Mouse (Mus musculus) ovary, postnatal 10 days (tissue): ENCODE measurements around the gene Rmnd5b.
"Not testable (repeated sequence)": the region's sequence is repeated elsewhere in the genome, so short reads cannot be mapped to it uniquely, and the experiment has no call there.

Source experiments
- DNase-seq: peaks from one replicate; pipeline ENCODE4 v3.0.0; 2022; ENCODE audit warnings: low spot score

Gene Rmnd5b

GRCm38 (mm10) chr11:51621776-51622175 lies 13.9 kb downstream of the Rmnd5b start:
- DNase-seq, result no peak

- DNase-seq, result no peak
Measured at GRCm38 (mm10) chr11:51620084-51620483, 15.6 kb downstream of the Rmnd5b start.

DNA sequence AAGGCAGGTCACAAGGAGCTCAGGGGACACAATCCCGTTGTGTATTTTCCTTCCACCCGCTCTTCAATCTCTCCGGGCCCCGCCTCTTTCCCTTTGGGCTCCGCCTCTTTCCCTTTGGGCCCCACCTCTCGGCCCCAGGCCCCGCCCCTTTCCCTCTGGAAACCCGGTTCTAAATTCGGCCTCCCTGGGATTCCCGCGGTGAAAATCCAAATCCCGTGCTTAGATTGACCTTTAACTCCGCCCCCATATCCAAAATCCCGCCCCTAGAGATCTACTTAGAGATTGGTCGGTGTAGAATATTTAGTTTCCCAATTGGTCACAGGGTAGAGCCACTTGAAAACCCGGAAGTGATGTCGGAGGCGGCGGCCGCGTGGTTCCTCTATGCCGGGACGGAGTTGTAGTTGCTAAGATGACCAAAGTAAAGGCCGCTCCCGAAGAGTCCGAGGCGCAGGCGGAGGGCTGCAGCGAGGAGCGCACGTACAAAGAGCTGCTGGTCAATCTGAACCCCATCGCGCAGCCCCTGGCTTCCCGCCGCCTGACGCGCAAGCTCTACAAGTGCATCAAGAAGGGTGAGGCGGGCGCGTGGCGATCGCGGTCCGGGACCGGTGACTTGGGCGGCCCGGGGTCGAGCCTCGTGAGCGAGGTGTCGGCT lies 16.2 kb downstream of the Rmnd5b start, which contains the start of gene Nhp2:
Gene Nhp2, plus strand, starts transcription at position 327 of the 652 bp plus-strand sequence.
- peak; percentile 78 for DNase-seq

DNA sequence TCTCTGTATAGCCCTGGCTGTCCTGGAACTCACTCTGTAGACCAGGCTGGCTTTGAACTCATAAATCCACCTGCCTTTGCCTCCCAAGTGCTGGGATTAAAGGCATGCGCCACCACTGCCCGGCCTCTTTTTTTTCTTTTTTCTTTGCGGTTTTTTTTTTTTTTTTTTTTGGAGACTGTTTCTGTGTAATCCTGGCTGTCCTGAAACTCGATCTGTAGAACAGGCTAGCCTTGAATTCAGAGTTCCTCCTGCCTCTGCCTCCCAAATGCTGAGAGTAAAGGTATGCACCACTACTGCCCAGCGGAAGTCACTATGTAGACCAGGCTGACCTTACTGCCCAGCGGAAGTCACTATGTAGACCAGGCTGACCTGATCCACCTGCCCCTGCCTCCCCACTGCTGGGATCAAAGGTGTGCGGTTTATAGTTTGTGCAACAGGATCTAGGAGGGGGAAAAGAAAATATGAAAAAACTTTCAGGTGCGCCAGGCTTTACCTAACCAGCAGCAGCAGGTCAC lies 16.7 kb downstream of the Rmnd5b start:
- DNase-seq, result no peak

- DNase-seq, result no peak
Measured at GRCm38 (mm10) chr11:51617693-51618092, 18.0 kb downstream of the Rmnd5b start.

- DNase-seq, result not testable (repeated sequence)
Measured at GRCm38 (mm10) chr11:51616113-51616512, 19.6 kb downstream of the Rmnd5b start.

- DNase-seq, result peak; percentile 50
Measured at GRCm38 (mm10) chr11:51615601-51616000, 20.1 kb downstream of the Rmnd5b start.

- DNase-seq, result no peak
Measured at GRCm38 (mm10) chr11:51615129-51615528, 20.6 kb downstream of the Rmnd5b start.

- DNase-seq, result no peak
Measured at GRCm38 (mm10) chr11:51614256-51614655, 21.4 kb downstream of the Rmnd5b start.

GRCm38 (mm10) chr11:51609940-51610339 lies 25.8 kb downstream of the Rmnd5b start:
- DNase-seq, result not testable (repeated sequence)

GRCm38 (mm10) chr11:51609266-51609909 lies 26.3 kb downstream of the Rmnd5b start:
- no peak for DNase-seq

DNA sequence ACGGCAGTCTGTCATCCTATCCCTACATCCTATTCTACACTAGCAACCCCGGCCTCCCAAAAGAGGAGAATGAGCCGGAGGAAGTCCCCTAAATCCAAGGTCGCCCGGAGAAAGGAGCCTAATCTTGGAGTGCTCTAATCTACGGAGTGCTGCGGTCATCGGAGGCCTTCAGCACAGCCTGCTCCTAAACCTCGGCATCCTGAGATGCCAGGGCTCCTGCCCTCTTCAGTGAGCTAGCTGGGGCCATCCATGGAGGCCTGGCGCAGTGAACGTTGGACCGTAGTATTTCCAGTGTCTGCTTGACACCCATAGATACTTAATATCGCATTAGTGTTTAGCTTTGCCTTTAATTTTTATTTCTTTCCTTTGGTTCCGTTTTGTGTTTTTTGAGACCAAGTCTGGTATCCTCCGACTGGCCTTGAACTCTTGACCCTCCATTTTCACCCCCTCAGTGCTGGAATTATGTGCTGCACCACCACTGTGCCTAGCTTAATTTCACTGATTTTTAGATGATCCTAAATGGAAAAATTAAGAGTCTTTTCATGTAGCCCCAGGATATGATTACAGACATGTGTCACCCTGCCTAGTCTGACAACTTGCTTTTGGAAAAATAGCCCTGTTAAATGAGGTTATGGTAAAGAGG lies 28.5 kb downstream of the Rmnd5b start:
- no peak for DNase-seq

DNA sequence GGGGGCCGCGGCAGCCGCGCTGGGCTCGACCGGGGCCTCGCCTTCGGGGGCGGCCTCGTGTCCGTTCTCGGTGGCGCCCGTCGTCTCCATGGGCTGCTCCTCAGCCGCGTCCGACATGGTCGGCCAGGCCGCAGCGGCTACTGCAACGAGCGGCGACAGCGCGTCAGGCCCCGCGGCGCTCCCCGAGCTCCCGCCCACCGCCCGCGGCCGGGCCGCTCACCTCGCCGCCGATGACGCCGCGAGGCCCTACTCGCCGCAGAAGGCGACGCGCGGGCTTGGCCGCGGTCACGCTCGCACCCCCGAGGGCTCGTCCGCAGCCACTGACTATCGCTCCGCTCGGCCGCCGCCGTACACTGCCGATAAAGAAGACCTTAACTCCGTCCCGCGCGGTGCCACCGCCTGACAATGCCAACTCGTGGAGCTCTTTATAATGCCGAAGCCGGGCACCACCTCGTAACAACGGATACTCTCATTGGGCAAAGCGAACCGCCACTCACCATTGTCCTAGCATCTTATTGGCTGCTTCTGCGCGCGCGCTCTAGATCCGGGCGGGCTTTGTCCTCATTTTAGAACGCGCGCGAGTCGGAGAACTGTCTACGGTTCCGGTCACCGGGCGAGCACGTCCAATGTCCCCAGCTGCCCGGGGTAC lies 29.1 kb downstream of the Rmnd5b start, which contains the start of gene Hnrnpab:
Gene Hnrnpab, minus strand, starts transcription at position 401 of the 649 bp plus-strand sequence.
- DNase-seq, result peak; percentile 96

DNA sequence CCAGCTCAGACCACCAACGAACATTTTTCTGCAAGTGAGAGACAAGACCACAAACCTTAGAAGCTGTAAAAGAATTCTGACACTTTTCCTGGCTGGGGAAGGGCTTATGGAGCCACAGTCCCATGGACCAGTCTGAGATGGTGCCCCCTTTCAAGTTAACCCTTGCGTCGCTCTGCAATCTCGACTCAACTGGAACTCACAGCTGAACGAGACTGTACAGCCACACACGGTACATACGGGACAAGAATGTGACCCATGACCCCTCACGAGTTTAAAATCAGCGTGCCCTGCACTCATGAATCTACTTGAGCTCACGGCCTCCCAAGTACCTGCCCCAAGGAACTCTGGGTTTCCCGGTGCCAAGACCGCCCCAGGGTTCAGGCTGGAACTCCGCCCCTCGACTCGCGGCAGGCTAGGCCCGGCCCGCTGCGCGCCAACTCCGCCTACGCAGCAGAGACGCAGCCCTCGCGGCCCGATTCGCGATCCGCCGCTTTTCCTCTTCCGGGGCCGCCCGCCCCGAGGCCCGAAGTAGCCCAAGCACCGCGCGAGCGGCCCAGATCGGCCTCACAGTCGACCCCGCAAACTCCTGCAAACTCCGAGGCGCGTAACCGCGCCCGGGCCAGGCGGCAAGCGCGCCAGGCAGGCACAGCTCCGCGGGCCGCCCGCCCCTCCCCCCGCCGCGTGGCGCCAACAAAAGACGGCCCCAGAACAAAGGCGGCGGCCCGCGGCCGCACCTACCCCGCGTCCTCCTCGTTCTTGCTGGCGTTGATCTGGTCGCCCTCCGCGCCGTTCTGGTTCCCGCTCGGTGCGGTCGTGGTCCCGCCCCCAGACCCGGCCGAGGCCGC lies 29.9 kb downstream of the Rmnd5b start:
- peak; percentile 77 for DNase-seq

DNA sequence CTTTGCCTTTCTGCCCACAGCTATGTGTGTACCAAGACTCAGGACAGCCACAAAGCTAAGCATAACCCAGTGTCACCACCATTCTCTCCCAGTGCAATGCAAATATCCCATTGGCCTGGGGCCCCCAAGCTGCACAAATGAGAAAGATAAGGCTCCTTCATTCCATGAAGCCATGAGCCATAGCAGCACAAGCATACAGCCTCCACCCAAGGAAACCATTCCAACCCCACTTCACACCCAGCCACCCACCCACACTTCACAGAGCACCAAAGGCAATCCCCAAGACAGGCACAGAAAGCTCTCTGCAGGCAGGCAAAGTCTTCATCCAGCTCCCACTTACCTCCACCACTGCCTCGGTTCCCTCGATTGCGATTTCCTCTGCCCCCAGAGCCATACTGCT lies 33.4 kb downstream of the Rmnd5b start:
- no peak for DNase-seq

GRCm38 (mm10) chr11:51597553-51597952 lies 38.1 kb downstream of the Rmnd5b start:
- no peak for DNase-seq

DNA sequence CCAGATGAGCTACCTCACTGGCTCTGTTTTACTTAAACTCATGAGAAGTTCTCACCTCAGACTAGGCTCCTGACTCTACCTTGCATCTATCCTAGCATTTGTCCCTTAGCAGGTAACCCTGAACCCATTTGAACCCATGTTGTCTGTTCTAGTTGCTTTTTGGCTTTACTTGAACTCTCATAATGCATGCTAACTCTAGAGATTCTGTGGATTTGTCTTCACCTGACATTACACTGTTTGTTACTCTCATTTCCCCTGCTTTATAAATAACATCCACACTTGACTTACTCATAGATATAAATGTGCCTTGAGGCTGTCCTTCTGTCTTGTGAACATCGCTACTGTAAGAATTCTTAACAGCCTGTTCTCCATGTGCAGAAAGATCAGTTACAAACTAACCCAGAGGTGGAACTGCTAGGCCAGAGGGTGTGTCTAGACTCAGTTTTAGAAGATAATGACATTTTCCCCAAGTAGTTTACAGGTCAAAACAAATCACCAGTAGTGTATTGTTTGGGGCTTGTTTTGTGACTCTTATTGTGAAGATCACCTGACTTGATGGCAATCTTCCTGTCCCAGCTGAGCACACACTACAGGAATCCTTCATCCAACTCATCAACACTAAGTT lies 40.1 kb downstream of the Rmnd5b start:
- no peak for DNase-seq

DNA sequence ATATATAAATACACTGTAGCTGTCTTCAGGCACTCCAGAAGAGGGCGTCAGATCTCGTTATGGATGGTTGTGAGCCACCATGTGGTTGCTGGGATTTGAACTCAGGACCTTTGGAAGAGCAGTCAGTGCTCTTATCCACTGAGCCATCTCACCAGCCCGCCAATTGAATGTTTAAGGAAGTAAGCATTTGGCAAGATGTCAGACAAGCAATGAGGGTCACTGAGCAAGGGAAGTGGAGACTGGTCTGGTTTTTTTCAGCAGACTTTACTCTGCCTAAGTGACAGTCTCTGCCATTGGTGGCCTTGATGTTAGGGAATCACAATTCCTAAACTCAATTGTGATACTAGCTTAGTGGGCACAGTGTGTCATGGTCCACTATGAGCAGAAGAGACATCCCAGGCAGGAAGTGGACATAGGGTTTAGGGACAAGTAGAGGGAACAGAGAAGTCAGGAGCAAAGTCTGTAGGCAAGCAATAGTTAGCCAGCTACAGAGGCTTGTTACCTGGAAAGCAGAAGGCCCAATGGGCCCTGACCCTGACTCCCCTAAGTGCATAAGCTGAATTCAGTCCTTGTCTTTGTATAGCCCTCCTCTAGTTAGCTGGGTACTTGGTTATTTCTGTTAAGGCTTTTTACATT lies 40.9 kb downstream of the Rmnd5b start:
- no peak for DNase-seq

DNA sequence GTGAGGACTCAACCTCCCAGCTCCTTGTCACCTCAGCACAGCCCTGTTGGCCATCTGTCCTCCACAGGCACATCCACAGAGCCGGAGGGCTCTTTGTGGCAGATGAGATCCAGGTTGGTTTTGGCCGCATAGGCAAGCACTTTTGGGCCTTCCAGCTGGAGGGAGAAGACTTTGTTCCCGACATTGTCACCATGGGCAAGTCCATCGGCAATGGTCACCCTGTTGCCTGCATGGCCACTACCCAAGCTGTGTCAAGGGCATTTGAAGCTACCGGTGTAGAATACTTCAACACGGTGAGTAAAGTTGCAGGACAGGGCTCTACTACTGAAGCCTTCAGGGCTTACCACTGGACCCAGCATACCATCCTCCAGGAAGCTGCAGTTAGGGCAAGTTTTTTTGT lies 41.8 kb downstream of the Rmnd5b start:
- DNase-seq, result no peak

- DNase-seq, result no peak
Measured at GRCm38 (mm10) chr11:51593368-51593767, 42.3 kb downstream of the Rmnd5b start.
